Mouse (Mus musculus) lung, postnatal 0 days (tissue): ENCODE measurements at regions not wholly inside any gene's neighbourhood (a gene's known extent, or its start where the extent isn't known, plus 50 kb on each side); places are given as distances from the start of the nearest gene placed in this dataset.

Experiments
- CTCF ChIP-seq: IDR thresholded peaks from 2 replicates; pipeline ENCODE4 v1.5.1; 2016; ENCODE audit warnings: antibody characterized with exemption, mild to moderate bottlenecking
- EP300 ChIP-seq: IDR thresholded peaks from 2 replicates; pipeline ENCODE4 v1.6.1; 2016; ENCODE audit warnings: antibody characterized with exemption, mild to moderate bottlenecking, control low read depth

DNA sequence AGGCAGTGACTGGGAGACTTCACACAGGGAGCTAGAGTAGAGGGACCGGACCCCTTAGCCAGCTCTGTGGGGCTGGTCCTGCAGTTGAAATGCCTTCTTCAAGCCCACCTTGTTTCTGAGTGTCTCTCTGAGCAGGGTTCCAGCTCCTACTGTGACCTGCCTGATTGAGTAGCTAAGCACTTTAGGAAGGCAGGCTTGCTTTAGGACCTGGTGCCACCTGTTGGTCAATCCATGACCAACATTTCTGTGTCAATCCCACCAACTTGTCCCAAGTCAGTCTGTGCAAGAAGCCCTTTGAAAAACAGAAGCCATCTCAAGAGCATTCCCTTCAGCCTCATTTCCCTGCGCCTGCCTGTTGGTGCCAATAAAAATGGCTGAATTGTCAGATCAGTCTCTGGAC, 108.5 kb downstream of the Cenpf start:
- TF ChIP-seq EP300 (no peak), CTCF (peak; percentile 89)
